Mouse (Mus musculus) kidney, embryonic 16.5 days (tissue): ENCODE data around the gene Agbl4. TPM values are rescaled to one million over a fixed set of nuclear protein-coding genes. Genes with fewer than 3 reads are reported as not detected.

Experiments used
- ATAC-seq: fragments of 200-750 bp; cut with Nextera tagmentation; 2 replicates; pipeline ENCODE4 v1.8.0; 2017; ENCODE audit warnings: moderate TSS enrichment; ENCODE audit not compliant: low FRiP score, low TSS enrichment
- H3K27ac ChIP-seq: fragments of 300-500 bp; sonication (generic); 2 replicates; pipeline ENCODE4 v1.5.1; 2014; ENCODE audit warnings: low read length
- H3K27me3 ChIP-seq: fragments of 300-500 bp; sonication (generic); 2 replicates; pipeline ENCODE4 v1.6.1; 2014; ENCODE audit warnings: low read length, control low read depth, mixed read lengths; ENCODE audit not compliant: insufficient read depth
- H3K36me3 ChIP-seq: fragments of 300-500 bp; sonication (generic); 2 replicates; pipeline ENCODE4 v1.6.1; 2014; ENCODE audit warnings: low read length, control low read depth, mixed read lengths; ENCODE audit not compliant: insufficient read depth
- H3K4me1 ChIP-seq: fragments of 300-500 bp; sonication (generic); 2 replicates; pipeline ENCODE4 v1.6.1; 2014; ENCODE audit warnings: low read length, control low read depth, mixed read lengths; ENCODE audit not compliant: insufficient read depth
- H3K4me2 ChIP-seq: fragments of 300-500 bp; sonication (generic); replicated peaks from 2 replicates; pipeline ENCODE4 v1.6.1; 2014; ENCODE audit warnings: low read depth, low read length
- H3K4me3 ChIP-seq: fragments of 300-500 bp; sonication (generic); 2 replicates; pipeline ENCODE4 v1.5.1; 2014; ENCODE audit warnings: mild to moderate bottlenecking, low read length
- H3K9ac ChIP-seq: fragments of 300-500 bp; sonication (generic); replicated peaks from 2 replicates; pipeline ENCODE4 v1.6.1; 2014; ENCODE audit warnings: low read length
- H3K9me3 ChIP-seq: fragments of 300-500 bp; sonication (generic); 2 replicates; pipeline ENCODE4 v1.6.1; 2016; ENCODE audit warnings: low read length, control low read depth
- WGBS: fragments of 180-500 bp; shearing (Covaris S2); extraction: QIAGEN DNeasy Blood & Tissue Kit; methylation state at CpG from one replicate; pipeline ENCODE4 v1.1.7; 2014; 5-methylcytosine and 5-hydroxymethylcytosine counted together
- polyA plus RNA-seq: library from polyadenylated mRNA; unstranded; fragments of >200 nt; fragmentation: Nextera tagmentation; extraction: Ambion mirVana; gene quantifications from 2 replicates; pipeline ENCODE4 v1.2.1, GENCODE M21; 2015

Gene Agbl4
- polyA plus RNA-seq, 1 experiment from 2014 or later: 0.25 TPM

DNA sequence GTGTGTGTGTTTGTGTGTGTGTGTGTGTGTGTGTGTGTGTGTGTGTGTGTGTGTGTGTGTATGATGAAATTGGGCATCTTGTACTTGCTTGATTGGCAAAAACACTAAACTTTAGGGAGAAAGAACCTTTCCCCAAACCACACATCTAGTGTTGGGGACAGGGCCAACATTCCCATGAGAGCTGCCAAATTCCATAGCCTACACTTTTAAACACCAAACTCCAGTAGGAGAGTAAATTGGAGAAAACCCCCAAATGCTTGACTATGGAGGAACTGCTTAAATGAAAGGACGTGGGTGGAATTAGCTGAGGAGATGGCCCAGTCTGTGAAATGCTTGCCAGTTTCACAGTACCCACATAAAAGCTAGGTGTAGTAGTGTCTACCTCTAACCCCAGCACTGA, 1235.2 kb downstream of the Agbl4 start:
- no peak overlapping the region for H3K27ac ChIP-seq
- no peak overlapping the region for H3K4me2 ChIP-seq
- H3K36me3 ChIP-seq: no peaks in the 10 kb centered on the region
- no peak overlapping the region for H3K9ac ChIP-seq
- WGBS: 87% methylated on average over 1 of the region's 1 CpGs
- no peak for ATAC-seq
- H3K4me3 ChIP-seq: no peak overlapping the region
- no peaks in the 10 kb centered on the region for H3K4me1 ChIP-seq
- H3K9me3 ChIP-seq: no peaks in the 10 kb centered on the region
- H3K27me3 ChIP-seq: no peaks in the 10 kb centered on the region

DNA sequence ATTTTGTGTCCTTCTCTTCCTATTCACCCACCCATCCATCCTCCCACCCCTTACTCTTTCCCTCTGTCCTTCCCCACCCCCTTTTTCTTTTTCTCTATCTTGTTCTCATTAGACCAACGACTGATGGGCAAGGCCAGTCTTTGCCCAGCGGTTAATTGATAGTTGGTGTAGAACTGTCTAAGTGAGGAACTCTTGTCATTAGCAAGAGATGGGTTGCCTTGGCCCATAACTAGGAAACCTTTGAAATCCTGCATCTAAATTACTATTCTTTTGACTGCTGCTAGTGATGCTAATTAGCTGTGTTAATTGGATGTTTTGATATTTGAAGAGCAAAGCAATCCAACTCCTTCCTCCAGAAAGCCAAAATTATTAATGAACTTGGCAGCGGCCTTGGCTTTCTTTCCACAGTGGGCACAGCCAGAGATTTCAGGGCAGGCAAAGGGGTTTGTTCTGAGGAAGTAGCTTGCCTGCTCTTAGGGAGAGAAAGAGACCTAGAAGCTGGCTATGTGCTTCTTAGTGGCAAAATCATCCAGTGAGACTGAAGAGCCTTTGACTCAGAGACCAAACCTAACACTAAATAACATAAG, 1238.2 kb downstream of the Agbl4 start:
- WGBS: 87% methylated on average over 3 of the region's 3 CpGs
- no peak overlapping the region for H3K4me3 ChIP-seq

DNA sequence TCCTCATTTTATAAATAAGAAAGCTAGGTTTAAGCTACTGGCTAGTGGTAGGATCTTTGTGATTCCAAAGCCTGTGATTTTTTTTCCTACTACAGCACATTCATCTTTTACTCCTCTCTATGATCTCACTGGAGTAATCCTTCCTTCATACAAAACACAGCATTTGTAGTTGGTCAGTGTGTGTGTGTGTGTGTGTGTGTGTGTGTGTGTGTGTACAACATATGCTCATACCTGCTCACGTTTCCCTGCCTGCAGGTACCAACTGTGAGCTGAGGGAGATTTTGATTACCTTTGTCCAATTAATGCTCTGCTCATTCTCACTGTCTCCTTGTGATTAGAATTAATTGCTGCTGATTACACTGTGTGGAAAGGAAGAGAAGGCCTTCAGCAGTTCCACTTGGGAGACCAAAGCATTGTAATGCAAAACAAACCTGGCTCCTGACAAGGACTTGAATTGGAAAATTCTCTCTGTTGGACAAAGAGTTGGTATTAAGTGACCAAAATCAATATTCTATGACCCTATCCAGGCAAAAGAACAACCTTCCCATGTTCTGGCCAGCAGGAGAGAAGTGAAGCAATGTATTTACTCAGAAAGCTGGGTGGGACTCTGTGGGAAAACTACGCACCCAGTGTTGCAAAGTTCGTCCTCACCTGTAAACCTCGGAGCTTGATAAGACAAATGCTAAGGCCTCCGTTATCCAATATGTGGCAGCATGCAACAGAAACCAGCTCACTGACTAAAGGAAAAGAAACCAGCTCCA, 1241.7 kb downstream of the Agbl4 start:
- no peak overlapping the region for H3K4me2 ChIP-seq
- H3K27ac ChIP-seq: no peak overlapping the region
- no peak for ATAC-seq
- no peaks in the 10 kb centered on the region for H3K36me3 ChIP-seq
- no peaks in the 10 kb centered on the region for H3K27me3 ChIP-seq
- H3K4me1 ChIP-seq: no peaks in the 10 kb centered on the region
- H3K9ac ChIP-seq: no peak overlapping the region
- H3K4me3 ChIP-seq: no peak overlapping the region
- no peaks in the 10 kb centered on the region for H3K9me3 ChIP-seq
- WGBS: 91% methylated on average over 5 of the region's 5 CpGs

More for the DNA sequence above, 1238.2 kb downstream of the Agbl4 start:
- H3K4me1 ChIP-seq: no peaks in the 10 kb centered on the region
- H3K4me2 ChIP-seq: no peak overlapping the region
- no peak for ATAC-seq
- H3K36me3 ChIP-seq: no peaks in the 10 kb centered on the region
- no peak overlapping the region for H3K27ac ChIP-seq
- no peak overlapping the region for H3K9ac ChIP-seq
- no peaks in the 10 kb centered on the region for H3K9me3 ChIP-seq
- no peaks in the 10 kb centered on the region for H3K27me3 ChIP-seq

DNA sequence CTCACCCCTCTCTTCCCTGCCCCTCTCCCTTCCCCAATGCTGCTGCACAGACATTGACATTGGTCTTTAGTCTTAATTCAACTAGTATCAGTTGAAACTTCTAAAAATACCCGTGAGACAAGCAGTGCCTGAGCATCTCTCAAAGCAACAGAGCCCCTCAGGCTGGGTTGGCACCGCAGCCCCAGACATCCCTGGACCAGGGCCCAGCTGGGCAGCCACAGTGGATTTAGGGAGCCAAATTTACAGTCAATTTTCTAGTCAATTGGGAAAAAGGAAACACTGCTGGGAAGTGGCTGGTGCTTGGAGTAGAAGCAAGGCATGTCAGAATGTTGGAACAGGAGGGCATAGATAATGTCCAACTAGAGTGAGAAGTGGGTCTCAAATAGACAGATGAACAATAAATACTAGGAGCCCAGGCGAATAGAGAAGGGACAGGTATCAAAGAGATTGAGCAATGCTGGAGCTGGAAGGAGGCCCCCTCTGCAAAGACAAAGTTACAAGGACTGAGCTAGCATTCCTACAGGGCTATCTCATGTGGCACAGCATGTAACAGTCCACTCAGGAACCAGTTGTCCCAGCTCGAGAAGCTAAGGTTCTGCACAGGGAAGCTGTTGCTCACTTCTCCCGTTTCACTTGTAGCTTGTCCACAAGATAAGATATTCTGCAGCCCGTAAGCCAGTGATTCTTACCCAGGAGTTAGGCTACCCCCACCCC, 1247.8 kb downstream of the Agbl4 start:
- Histone ChIP-seq H3K36me3 (no peaks in the 10 kb centered on the region), H3K9me3 (no peaks in the 10 kb centered on the region), H3K27ac (no peak overlapping the region), H3K4me1 (no peaks in the 10 kb centered on the region), H3K27me3 (no peaks in the 10 kb centered on the region), H3K4me2 (no peak overlapping the region), H3K9ac (no peak overlapping the region; the same call in 1 of the 2 replicates), H3K4me3 (no peak overlapping the region)
- 77% methylated on average over 6 of the region's 6 CpGs for WGBS
- no peak for ATAC-seq

DNA sequence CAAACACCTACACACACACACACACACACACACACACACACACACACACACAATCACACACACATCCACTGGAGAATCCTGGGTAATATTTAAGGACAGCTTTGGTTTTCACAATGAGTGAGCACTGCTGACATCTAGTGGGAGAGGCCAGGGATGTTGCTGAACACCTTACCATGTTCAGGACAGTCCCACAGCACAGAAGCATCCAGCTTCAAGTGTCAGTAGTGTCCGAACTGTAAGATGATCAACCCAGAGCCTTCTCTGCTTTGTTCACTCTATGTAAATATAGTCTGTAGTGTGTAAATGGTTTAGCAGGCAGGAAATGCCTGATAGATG, 1248.3 kb downstream of the Agbl4 start:
- no peak overlapping the region for H3K4me3 ChIP-seq
- H3K9me3 ChIP-seq: no peaks in the 10 kb centered on the region
- 29% methylated on average over 1 of the region's 1 CpGs for WGBS
- no peak overlapping the region for H3K4me2 ChIP-seq
- H3K9ac ChIP-seq: no peak overlapping the region
- no peak overlapping the region for H3K27ac ChIP-seq
- no peaks in the 10 kb centered on the region for H3K36me3 ChIP-seq
- ATAC-seq: 0 out of 2 replicates have a peak, but pooled peaks have one; percentile 71
- H3K27me3 ChIP-seq: no peaks in the 10 kb centered on the region
- H3K4me1 ChIP-seq: no peaks in the 10 kb centered on the region

DNA sequence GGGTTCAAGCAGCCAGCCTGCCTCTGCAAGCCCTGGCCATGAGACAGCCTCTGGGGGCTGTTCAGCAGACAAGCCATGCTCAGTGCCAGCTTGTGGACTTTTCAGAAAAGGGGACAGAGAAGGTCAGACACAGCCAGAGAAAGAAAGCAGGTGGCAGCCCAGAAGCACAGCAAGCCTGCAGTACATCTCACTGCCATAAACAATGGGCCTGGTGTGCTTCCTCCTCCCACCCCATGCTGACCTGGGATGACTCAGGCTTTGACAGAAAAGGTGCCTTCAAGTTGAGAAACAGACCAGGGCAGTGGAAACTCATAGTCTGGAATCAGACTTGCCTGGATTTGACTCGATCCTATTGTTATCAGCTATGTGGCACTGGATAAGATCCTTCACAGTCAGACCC, 1256.0 kb downstream of the Agbl4 start:
- no peak overlapping the region for H3K4me3 ChIP-seq
- H3K9me3 ChIP-seq: no peaks in the 10 kb centered on the region
- H3K27me3 ChIP-seq: no peaks in the 10 kb centered on the region
- H3K36me3 ChIP-seq: no peaks in the 10 kb centered on the region
- H3K9ac ChIP-seq: no peak overlapping the region
- no peak overlapping the region for H3K4me2 ChIP-seq
- 63% methylated on average over 1 of the region's 1 CpGs for WGBS
- no peak overlapping the region for H3K27ac ChIP-seq
- no peaks in the 10 kb centered on the region for H3K4me1 ChIP-seq
- ATAC-seq: no peak

DNA sequence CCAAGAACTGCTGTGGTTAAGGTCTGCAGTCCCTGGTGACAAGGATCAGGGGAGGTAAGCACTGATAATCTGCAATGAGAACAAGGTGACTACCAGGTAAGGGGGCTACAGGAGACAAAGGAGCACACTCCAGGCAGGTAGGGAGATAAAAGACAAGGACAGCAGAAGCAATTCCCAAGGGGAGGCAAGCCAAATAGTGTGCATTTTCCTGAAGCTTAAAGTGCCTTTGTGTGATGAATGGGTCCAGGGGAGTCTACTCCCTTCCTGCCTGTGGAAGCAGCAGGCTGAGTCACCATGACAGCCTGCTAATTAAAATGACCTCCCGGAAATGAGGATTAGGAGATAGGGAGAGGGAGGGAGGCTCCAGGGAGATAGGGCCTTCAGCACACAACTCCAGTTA, 1266.3 kb downstream of the Agbl4 start:
- peak; percentile 90 for ATAC-seq
- no peak overlapping the region for H3K4me3 ChIP-seq
- WGBS: 0% methylated on average over 1 of the region's 1 CpGs
- H3K9ac ChIP-seq: 0 out of 2 replicates have a peak overlapping the region, but pooled peaks have one; percentile 14
- H3K4me2 ChIP-seq: no peak overlapping the region
- peak overlapping the region; percentile 78 for H3K27ac ChIP-seq
- no peaks in the 10 kb centered on the region for H3K9me3 ChIP-seq
- no peaks in the 10 kb centered on the region for H3K27me3 ChIP-seq
- peaks cover 17% of the 10 kb centered on the region; the same call in 1 of the 2 replicates for H3K4me1 ChIP-seq
- no peaks in the 10 kb centered on the region for H3K36me3 ChIP-seq

DNA sequence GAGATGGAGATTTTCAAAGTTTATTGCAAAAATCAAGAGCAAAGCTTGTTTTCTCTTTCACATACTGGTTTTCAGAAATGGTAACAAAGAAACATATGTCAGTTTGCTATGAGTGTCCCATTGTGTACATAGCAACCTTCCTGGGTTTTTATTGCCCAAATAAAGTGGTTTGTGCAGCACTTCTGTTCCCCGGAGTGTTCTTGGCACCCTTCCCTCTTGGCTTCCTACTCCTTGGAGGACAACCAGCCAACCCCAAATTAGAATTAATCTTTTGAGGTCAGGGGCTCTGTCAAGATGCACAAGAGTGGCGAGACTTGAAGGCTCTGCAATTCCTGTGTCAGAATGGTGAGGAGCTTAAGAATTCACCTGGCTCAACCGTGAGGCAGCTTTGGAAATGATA, 1266.7 kb downstream of the Agbl4 start:
- Histone ChIP-seq H3K4me1 (peaks cover 17% of the 10 kb centered on the region; the same call in 1 of the 2 replicates), H3K9me3 (no peaks in the 10 kb centered on the region), H3K27me3 (no peaks in the 10 kb centered on the region), H3K36me3 (no peaks in the 10 kb centered on the region), H3K27ac (peak overlapping the region; percentile 78; the same call in 1 of the 2 replicates), H3K4me3 (no peak overlapping the region), H3K9ac (no peak overlapping the region), H3K4me2 (no peak overlapping the region)
- peak; percentile 39; the same call in 1 of the 2 replicates for ATAC-seq
- WGBS: 29% methylated on average over 3 of the region's 3 CpGs

DNA sequence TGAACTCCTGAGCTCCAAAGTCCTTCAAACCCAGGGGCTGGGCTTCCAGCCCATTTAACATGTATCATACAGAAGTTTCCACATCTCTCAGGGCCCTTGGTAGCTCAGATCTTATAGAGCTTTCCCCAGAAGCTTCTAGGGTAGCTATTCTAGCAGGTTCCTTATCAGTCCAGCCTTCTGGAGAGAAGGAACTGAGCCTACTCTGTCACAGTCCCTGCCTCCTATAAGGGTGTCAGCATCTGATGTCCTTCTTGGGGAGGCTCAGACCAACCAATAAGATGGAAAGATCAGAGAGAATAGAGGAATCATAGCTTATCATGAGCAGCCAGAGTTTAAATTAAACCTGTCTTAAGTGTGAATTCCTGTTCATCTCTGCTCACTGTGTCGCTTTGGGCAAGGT, 1269.3 kb downstream of the Agbl4 start:
- no peak for ATAC-seq
- no peaks in the 10 kb centered on the region for H3K36me3 ChIP-seq
- WGBS: 93% methylated on average over 1 of the region's 1 CpGs
- no peaks in the 10 kb centered on the region for H3K9me3 ChIP-seq
- no peak overlapping the region for H3K4me2 ChIP-seq
- H3K27me3 ChIP-seq: no peaks in the 10 kb centered on the region
- H3K4me1 ChIP-seq: peaks cover 27% of the 10 kb centered on the region
- no peak overlapping the region for H3K27ac ChIP-seq
- no peak overlapping the region for H3K4me3 ChIP-seq
- H3K9ac ChIP-seq: no peak overlapping the region

DNA sequence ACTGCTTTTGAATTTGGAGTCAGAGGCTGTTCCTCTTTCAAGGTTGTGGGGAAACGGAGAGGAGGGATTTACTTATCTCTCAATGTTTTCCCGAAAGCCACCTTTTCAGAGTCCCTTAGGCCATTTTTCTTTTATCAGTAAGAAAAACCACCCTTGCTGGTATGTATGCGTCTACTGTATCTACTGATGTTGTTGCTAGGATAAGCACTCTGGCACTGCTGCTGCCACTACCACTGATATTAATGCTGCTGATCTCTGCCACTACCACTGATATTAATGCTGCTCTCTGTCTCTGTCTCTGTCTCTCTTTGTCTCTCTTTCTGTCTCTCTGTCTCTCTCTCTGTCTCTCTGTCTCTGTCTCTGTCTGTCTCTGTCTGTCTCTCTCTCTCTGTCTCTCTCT, 1271.9 kb downstream of the Agbl4 start:
- Histone ChIP-seq H3K4me3 (no peak overlapping the region), H3K27me3 (no peaks in the 10 kb centered on the region), H3K9me3 (no peaks in the 10 kb centered on the region), H3K9ac (no peak overlapping the region), H3K4me2 (no peak overlapping the region), H3K27ac (no peak overlapping the region), H3K36me3 (no peaks in the 10 kb centered on the region), H3K4me1 (peaks cover 18% of the 10 kb centered on the region)
- WGBS: 92% methylated on average over 3 of the region's 3 CpGs
- ATAC-seq: no peak
